Mouse (Mus musculus) adrenal gland, postnatal 36 days (tissue): Measurements from ENCODE around the gene Skor1. TPM values are rescaled to one million over a fixed set of nuclear protein-coding genes. Genes with fewer than 3 reads are reported as not detected.
A peak's percentile ranks its signal among the peaks of the same experiment; 100 is the strongest.

ENCODE experiments used
- DNase-seq, 2 experiments: peaks; one replicate each; pipeline ENCODE4 v3.0.0; 2021; ENCODE audit warnings: mixed read lengths in 1 of 2
- total RNA-seq, 2 experiments: library from RNA; stranded (reverse); gene quantifications; 2 replicates each; pipeline ENCODE4 v1.2.3; 2021

The Skor1 gene
- total RNA-seq, 2 experiments from 2014 or later = 0.10 to 0.13 TPM

GRCm38 (mm10) chr9:63149372-63149766 is 608 bp upstream of the Skor1 start:
- no peak for DNase-seq

DNA sequence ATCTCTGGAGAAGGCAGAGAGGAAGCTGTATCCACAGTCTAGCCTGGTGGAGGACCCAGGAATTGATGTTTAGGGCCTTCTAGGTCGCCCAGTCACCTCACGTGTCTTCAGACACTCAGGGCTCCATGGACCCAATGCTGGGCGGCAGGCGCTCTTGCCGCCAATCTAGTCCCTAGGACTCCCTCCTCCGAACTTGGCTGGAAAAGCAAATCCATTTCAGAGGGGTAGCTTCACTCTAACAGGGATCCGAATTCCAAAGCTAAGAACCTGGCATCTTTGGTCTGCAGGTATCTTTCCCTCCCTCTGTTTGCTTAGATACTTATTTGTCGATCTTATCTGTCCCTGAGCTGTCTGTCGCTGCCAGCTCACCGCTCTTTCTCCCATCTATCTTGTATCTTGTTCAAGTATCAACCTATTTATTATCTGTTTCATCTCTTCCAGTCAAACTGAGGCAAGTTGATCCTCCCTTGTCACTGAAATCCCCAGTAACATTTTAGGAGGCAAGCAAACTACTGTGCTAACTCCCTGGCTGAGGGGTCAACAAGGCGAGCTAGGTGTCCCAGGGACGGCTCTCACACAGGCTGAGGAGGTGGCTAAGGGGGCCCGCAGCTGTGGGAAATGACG is 863 bp downstream of the Skor1 start:
- DNase-seq = no peak

DNA sequence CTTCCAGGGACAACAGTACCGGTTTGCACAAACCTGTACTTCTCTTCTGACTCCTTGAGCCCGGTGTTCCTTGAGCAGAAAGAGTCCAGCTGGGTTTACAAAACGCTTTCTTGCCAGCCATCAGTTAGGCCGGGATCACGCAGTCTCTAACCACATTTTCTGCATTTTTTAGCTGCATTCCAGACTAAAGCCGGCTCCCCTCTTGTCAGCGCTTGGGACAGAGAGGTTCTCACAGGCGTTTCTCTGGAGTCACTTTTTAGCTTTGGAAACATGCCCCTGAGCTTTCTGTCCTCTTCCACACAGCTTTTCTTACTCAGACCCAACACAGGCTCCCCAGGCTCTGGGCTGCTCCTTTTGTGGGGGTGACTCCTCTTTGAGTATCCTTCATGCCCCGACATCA is 1.5 kb downstream of the Skor1 start:
- DNase-seq = no peak

DNA sequence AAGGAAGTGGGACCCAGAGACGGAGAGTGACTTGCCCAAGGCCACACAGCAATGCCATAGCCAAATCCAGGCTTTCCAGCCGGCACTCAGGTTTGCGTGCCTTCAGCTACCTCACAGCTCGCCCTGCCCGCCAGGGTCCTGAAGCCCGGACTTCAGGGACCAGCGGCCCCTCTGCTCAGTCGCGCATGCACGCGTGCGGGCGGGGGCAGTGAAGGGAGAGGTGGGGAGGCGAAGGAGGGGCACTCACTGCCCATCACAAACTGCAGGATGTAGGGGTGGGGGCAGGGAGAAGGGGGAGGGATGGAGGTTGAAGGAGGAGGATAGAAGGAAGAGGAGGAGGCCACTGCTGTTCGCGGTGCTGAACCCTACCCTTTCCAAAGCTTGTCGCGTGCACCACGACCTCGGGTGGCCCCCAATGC is 1.9 kb downstream of the Skor1 start:
- no peak for DNase-seq

DNA sequence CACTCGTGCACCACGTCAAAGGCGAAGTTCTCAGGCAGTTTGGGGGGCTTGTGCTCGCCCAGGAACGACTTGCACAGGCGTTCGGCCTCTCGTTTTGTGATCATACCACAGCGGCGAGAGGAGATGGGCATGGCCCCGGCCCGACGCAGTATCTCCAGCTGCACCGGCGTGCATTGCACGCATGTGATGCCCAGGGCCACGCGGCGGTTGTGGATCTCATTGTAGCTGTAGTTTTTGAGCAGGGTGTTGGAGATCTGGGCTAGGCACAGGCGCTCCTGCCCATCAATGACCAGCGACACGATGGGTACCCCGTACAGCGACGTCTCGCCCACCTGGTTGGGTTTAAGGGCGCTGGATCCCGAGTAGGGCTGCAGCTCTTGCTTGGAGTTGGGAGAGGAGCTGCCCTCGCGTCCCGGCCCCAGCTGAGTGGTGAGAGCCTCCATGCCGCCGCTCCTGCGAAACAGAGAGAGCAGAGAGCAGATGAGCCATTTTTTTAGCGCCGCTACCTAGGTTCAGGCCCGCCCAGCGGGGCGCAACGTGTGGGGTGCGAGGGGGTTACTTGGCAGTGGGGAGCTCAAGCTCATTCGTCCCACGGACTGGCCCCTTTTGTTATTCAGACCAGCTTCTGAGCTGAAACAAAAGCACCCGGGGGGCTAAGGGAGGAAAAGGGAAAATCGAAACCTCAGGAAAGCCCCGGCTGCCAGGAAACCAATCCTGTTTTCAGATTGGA is 2.5 kb downstream of the Skor1 start:
- DNase-seq = no peak

- peak in 1 of 2 experiments; percentile 23 for DNase-seq
Measured at GRCm38 (mm10) chr9:63145249-63146125, 3.3 kb downstream of the Skor1 start.

GRCm38 (mm10) chr9:63144502-63145248 is 4.1 kb downstream of the Skor1 start:
- DNase-seq = no peak

DNA sequence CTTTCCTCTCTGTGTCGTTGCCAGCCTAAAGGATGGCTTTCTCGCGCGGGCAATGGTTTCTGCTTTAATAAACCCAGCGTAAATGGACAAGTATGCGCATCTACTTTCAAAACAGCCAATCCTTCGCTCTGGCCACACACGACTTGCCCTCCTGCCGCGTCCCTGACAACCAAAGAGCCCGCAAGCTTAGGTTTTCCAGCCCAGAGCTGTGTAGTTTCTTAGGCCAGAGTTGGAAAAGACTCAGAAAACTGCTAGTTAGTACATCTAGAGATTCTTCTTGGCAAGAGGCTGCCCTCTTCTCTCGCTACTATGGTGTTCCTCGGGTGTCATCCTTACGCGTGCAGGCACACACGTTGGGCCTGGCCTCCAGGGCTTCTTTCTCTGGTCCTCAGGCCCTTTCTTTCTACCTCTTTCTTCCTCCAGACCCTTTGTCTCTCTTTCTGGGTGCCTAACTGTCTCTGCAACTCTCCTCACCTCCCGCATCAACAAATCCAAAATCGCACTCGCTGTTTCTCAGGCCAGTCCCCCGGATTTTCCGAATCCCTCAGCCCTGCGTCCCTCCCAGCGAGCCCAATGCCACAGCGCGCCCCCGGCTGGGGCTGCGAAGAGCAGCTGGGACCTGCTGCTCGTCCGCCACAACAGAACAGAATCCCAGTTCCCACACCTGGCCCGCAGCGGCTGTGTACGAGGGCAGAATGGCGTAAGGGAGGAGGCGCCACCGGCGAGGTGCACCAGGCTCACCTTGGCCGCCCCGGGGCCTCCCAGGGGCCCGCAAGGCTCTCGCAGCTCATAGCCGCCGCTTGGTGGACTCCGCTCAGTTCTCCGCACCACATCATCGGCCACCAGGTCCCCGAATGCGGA is 4.9 kb downstream of the Skor1 start:
- DNase-seq = no peak

- no peak for DNase-seq
Measured at GRCm38 (mm10) chr9:63143227-63143626, 5.5 kb downstream of the Skor1 start.

GRCm38 (mm10) chr9:63142335-63143036 is 6.3 kb downstream of the Skor1 start:
- no peak for DNase-seq

GRCm38 (mm10) chr9:63141641-63142334 is 7.0 kb downstream of the Skor1 start:
- DNase-seq = no peak

DNA sequence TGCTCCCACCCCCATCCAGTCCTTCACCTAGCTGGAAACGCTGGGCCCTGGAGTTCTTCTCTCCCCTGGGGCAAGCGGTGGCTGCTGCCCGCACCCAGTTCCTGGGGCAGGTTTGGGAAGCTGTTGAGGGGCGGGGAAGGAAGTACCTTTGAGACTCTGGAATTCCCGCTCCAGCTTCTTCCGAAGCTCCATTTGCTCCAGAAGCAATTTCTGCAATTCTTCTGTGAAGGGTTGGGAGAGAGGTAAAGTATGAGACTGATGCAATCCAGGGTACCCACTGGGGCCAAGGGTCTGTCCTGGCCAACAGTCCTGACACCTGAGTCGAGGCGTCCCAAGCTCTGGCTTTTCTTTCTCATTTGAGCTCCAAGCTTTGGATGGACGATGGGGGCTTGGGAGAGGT is 8.6 kb downstream of the Skor1 start:
- DNase-seq = no peak

- DNase-seq = no peak
Measured at GRCm38 (mm10) chr9:63139661-63140060, 9.1 kb downstream of the Skor1 start.

- peak in 1 of 2 experiments; percentile 33 for DNase-seq
Measured at GRCm38 (mm10) chr9:63138481-63138967, 10.2 kb downstream of the Skor1 start.

DNA sequence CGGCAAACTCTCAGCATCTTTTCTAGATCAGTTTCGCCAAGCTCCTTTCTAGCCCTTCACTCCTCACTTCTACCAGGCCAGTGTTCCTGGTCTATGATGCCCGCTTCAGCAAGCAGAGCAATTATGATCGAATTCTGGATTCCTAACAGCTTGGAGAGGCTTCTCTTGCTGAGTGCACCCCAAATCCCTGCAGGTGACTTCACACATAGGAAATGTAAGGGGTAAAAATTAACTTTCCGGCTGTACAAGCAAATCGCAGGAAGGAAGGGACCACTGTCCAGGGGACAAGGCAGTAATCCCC is 11.2 kb downstream of the Skor1 start:
- DNase-seq = no peak

- no peak for DNase-seq
Measured at GRCm38 (mm10) chr9:63136756-63137614, 11.8 kb downstream of the Skor1 start.

DNA sequence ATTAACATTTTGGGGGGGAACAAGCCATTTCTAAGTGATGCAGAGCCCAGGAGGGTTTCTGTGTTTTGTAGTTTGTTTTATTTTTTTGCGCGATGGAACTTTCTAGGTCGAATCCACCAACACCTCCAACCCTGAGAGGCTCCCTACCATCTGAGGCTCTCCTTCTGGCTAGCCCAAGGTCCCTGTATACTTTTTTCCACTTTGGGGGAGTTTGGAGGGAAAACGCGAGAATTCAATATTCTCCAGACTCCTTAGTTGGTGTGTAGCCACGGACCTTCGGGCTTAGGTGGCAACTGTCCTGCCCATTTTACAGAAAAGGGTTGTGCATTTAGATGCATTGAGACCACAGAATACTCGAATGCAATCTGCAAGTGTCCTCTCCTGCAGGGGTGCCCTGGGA is 12.5 kb downstream of the Skor1 start:
- no peak for DNase-seq

DNA sequence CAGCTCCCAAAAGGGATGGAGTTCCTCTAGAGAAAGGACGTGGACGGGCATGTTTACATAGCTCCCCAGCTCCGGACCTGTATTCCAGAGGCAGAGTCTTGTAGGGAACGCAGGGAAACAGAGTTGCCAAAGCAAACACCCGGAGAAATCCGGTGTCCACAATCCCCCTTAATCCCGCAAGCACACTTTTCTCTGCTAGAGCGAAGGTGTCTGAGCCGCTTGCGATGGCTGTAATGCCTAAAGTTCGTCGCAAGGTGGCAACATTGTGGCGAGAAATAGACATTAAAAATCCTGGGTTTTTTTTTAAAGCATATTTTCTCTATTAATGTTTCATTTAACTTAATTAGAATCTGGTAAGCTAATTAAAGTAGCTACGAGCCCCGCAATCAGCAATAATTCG is 13.0 kb downstream of the Skor1 start:
- DNase-seq = peak; percentile 52 to 54

- no peak for DNase-seq
Measured at GRCm38 (mm10) chr9:63135356-63135755, 13.4 kb downstream of the Skor1 start.
